Mouse (Mus musculus) cerebellum, adult 18-20 months (tissue): Measurements from ENCODE around the gene Itgb4.

Experiments
- DNase-seq, 2 experiments: peaks; one replicate each; pipeline ENCODE4 v3.0.0; 2021

Gene Itgb4

DNA sequence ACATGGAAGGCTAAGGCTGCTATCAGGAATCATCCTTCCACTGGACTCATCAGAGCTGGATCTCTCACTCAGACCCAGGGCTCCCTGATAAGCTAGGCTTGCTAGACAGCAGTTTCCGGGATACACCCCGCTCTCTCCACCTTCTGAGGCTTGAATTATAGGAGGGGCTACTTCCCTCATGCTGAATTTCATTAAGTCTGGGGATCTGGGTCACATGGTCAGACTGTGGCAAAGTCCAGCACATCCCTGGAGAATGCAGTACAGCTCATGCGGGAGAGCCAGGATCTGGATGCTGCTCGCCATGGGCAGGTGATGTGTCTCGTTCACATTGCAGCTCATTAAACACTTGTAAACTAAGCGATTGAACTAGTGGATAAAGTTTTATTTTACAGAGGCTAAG is 3.5 kb upstream of the Itgb4 start:
- no peak for DNase-seq

DNA sequence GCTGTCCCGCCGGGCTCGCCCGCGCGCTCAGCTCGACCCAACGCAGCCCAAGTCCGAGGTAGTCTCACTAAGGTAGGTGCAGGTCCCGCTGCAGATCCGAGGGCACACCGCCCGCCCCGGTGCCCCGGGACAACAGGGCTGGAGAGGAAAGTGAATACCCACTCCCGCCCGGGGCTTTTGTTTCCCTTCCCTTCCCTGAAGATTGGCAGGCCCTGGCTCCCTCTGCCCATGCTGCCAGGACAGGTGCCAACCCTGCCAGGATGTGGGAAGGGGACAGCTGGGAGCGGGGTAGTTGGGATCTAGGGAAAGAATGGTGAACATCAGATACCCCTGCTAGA is 543 bp downstream of the Itgb4 start:
- DNase-seq: no peak

DNA sequence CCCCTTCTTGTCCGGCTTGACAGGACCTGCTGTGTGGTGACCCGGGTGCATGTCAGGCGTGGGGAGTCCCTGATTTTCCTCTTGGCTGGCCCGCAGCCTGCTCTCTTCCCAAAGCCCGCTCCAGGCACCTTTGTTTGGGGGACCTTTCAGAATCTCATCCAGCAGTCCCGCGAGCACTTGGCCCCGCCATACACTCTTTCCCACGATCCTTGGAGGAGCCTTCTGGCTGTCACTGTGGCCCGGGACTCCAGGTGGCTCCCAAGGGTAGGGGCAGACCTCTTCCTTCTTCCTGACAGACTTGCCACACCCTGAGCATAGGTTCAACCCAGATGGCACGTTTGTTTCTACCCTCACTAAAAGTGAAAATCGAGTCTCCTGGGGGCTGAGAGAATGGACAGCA is 1.0 kb downstream of the Itgb4 start:
- no peak for DNase-seq

DNA sequence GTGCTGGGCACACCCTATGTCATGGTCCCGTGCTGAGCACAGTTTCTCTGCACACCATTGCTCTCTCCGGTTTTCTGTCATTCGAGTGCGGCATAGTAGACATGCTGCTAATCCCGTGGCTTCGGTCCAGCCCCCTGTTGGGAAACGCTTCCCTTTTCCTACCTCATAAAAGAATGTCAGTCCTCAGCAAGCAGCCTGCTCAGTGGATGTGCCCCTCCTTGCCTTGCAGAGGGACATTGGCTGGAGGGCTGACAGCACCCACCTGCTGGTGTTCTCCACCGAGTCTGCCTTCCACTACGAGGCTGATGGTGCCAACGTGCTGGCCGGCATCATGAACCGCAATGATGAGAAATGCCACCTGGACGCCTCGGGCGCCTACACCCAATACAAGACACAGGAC is 8.0 kb downstream of the Itgb4 start:
- peak; percentile 49 to 51 for DNase-seq

DNA sequence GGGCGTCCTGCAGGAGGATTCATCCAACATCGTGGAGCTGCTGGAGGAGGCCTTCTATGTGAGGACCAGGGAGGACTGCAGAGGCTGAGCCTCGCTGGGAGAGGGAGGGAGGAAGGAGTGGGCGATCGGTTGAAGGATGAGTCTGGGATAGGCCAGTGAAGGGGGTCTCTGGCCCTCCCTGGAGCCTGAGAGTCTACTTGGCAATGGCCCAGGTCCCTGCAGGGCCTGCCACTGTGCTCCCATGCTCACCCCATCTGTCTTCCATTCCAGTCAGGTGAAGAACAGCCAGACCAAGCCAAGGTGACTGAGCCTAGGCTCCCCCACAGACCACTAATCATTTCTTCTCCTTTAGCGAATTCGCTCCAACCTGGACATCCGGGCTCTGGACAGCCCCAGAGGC is 8.8 kb downstream of the Itgb4 start:
- DNase-seq: no peak

DNA sequence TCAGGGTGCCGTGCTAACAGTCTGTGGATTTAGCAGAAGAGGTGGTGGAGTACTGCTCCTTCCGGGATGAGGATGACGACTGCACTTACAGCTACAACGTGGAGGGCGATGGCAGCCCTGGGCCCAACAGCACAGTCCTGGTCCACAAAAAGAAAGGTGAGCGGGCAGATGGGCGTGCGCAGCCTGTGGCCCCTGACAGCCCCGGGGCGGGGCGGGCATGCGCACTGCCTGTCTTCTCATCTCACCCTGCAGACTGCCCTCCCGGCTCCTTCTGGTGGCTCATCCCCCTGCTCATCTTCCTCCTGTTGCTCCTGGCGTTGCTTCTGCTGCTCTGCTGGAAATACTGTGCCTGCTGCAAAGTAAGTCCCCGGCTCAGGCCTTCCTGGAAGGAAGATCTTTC is 15.2 kb downstream of the Itgb4 start:
- no peak for DNase-seq

DNA sequence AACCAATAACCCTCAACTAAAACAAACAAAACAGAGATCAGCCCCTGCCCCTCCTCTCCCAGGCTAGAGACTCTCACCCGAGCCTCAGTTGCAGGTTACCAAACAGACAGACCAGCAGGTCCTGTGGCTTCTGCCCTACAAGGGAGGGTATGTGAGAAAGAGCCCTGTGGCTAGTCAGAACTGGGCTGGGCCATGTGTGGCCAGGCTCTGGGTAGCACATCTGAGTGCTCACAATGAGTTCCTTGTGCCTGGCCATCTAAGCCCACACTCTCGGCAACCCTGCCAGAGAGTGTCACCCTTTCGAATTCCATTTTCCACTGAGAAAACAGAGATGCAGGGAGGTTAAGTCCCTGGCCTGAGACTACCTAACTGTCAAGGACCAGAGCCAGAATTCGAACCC is 17.6 kb downstream of the Itgb4 start:
- no peak for DNase-seq

DNA sequence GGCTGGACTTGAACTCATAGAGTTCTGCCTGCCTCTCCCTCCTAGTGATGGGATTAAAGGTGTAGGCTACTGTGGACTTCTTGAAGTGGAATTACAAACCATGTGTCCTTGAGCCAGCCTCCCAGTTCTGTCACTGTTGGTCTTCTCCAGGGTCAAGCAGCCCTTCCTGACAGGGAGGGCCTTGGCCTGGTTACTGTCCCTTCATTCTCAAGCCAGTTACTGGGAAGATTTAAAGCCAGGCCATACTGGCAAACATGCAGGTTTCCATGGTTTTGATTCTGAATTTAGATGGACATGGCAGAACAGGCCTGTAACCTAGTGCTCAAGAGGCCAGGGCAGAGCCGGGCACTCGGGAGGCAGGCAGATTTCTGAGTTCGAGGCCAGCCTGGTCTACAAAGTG is 20.7 kb downstream of the Itgb4 start:
- DNase-seq: no peak

DNA sequence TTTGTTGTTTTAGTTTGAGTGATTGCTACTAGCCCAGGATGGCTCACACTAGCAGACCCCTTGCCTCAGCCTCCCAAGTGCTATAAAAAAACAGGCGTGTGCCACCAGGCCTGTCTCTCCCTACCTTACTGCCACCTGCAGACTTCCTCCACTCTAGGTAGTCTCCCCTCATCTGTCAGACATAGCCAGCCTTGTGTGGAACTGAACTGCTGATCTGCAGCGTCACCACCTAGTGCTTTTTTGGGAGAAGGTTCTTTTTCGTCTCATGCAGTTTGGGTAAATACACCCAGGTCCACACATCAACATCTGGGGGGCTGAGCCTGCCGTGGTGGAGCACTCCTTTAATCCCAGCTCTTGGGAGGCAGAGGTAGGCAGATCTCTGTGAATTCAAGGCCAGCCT is 22.5 kb downstream of the Itgb4 start:
- DNase-seq: no peak

DNA sequence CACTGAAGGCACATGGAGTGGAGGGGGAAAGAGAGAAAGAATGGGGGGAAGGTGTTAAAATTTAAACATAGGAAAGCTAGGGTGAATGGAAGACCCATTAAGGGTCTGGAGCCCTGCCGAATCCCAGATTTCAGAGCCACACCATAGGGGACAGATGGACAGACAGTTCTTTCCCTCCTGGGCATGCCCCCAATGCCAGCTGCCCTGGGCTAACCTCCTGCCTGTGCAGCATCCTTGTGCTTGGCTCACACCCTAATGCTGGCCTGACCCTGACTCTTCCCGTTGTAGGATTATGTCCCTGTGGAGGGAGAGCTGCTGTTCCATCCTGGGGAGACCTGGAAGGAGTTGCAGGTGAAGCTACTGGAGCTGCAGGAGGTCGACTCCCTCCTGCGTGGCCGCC is 23.2 kb downstream of the Itgb4 start:
- peak in 1 of 2 experiments; percentile 49 for DNase-seq

DNA sequence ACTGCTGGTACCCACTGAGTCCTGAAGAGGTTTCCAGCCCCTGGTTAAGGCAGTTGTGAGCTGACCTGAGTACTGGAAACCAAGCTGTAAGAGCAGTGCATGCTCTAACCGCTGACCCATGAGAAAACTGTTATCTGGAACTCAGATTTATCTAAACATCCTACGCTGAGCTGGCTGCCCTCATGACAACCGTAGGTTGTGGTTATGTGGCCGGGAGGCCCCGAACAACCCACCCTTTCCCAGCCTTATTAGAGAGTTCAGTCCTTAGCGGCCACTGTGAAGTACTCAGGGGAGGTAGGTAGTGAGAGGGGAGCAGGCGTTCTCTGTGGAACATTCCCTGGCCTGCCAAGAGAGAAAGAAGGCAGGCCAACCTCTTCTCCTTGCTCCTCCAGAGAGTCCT is 24.5 kb downstream of the Itgb4 start:
- DNase-seq: no peak

DNA sequence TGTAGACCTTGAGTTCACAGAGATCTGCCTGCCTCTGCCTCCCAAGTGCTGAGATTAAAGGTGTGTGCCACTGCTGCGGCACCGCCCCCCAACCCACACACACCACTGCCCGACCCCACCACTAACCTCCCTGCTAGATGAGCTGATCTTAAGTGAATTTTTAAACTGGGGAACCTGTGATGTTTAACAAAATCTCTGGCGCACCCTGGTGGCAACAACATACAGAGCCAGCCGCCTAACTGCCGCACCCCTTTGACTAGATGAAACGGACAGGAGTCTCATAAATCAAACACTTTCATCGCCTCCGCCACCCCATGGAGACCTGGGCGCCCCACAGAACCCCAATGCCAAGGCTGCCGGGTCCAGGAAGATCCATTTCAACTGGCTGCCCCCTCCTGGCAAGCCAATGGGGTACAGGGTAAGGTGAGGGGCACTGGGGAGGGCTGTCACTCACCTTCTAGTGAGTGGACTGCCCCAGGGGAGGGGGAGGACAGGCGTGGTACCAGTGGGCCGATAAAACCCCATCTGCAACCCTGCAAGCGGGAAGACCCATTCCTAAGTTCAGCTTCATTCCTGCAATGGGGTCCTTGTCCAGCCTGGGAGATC is 25.1 kb downstream of the Itgb4 start:
- peak; percentile 80 to 88 for DNase-seq

DNA sequence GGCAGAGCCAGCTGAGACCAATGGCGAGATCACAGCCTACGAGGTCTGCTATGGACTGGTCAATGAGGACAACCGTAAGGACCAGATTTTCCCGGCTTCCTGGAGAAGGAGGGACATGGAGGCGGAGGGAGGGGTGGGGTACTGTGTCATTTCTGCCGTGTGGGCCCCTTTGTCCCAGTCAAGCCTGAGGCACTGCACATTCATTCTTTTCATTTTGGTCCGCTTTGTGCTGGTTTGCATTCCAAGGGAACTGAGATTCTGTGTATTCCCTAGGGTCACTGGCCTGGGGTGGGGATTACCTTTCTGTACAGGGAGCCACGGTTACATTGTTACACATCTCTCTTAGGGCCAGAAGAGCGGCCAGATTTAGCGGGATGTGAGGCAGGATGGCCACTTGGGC is 26.1 kb downstream of the Itgb4 start:
- DNase-seq: no peak

DNA sequence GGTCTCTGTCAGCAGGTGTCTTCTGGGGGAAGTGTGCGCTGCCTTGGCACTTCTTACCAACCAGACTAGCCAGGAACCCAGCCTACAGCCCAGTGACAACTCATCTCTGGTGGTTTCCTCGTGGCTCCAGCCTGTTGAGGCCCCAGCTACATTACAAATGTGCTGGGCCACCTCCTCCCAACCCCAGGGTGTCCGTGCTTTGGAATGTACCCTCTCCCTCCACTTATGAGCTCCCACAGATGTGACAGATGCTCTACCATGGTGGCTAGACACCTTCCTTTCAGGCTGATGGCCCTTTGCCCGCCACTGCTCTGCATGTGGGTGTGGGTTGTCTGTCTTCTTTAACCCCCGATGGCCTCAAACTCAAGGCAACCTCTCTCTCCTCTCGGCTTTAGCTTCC is 27.2 kb downstream of the Itgb4 start:
- DNase-seq: no peak

DNA sequence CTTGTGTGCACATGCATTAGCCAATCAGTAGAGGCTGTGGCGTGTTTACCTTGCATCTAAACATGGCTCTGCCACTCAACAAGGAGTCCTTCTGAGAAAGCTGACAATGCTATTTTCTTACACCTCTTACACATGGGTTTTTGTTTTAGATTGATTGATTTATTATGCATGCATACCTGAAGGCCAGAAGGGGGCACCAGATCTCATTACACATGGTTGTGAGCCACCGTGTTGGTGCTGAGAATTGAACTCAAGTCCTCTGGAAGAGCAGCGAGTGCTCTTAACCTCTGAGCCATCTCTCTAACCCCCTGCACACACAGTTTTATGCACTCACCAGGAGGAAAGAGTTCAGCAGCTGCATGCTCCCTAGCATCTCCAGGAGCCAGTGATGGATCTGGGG is 28.4 kb downstream of the Itgb4 start:
- DNase-seq: no peak

DNA sequence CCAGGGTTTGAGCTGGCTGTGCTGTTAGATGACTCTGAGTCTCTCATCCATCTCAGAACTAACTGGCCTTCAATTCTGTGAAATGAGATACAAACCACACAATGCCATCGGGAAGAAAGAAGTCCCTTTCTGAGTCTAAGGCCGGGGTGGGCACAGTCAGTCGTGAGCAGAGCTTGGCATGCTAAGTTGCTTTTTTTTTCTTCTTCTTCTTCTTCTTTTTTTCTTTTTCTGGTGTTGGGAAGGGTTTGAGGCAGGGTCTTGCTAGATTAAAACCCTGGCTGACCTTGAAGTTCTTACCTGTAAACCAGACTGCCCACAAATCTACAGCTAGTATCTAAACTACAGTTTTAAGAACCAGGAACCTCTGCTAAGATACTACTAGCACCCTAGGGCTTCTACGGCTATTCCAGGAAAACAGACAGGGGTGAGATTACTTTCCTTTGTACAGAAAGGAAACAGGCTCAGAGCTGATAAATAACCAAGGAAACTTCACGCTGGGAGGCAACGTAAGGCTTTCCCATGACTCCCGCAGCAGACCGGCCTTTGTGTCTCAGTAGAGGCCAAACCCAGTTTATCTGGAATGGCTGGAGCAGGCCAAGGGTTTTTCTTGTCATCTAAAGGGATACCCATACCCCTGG is 29.8 kb downstream of the Itgb4 start:
- no peak for DNase-seq

DNA sequence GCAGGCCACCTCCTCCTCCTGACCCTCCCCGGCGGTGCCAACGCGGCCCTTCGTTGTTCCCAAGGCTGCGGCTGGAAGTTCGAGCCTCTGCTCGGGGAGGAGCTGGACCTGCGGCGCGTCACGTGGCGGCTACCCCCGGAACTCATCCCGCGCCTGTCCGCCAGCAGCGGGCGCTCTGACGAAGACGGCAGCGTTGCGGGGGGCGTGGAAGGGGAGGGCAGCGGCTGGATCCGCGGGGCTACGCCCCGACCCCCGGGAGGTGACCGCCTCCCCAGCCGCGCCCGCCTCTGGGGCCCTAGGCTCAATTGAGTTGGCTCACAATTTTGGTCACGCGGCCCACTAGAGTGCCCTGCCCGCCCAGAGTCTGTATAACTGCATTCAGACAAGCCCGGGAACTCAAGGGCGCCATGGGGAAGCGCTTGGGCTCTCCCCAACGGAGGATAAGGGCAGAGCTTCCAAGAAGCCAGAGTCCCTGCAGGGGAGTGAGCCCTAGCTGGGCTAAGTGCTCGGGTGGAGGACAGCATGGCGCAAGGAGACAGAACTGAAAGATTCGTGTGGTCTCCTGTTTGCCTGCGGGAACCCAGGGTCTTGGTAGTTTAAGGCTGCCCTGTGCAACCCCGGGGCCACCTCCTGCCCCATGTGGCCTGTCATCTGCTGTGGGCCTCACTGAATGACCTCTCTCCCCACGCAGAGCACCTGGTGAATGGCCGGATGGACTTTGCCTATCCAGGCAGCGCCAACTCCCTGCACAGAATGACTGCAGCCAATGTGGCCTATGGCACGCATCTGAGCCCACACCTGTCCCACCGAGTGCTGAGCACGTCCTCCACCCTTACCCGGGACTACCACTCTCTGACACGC is 30.6 kb downstream of the Itgb4 start:
- DNase-seq: peak; percentile 49 to 62

DNA sequence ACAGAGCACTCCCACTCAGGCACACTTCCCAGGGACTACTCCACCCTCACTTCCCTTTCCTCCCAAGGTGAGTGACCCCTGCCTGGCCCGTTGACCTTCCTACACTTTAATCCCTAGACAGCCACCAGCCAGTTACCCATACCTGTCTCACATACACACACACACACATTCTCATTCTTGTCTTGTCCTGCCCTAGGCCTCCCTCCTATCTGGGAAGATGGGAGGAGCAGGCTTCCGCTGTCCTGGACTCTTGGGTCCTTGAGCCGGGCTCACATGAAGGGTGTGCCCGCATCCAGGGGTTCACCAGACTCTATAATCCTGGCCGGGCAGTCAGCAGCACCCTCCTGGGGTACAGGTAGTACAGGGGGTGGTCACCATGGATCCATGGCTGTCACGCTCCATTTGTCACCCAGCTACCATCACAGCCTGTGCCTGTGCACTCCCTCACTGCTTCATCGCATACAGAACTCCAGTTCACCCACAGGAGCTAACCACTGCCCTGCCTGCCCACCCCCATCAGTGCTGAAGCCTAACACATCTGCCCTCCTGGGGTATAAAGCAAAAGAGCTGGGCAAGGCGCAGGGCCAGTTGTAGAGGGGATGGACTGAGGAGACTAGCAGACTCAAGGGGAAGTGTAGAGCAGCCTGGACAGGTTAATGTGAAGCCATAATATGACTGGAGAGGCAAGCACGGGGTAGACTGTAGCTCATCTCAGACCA is 31.4 kb downstream of the Itgb4 start:
- DNase-seq: no peak

DNA sequence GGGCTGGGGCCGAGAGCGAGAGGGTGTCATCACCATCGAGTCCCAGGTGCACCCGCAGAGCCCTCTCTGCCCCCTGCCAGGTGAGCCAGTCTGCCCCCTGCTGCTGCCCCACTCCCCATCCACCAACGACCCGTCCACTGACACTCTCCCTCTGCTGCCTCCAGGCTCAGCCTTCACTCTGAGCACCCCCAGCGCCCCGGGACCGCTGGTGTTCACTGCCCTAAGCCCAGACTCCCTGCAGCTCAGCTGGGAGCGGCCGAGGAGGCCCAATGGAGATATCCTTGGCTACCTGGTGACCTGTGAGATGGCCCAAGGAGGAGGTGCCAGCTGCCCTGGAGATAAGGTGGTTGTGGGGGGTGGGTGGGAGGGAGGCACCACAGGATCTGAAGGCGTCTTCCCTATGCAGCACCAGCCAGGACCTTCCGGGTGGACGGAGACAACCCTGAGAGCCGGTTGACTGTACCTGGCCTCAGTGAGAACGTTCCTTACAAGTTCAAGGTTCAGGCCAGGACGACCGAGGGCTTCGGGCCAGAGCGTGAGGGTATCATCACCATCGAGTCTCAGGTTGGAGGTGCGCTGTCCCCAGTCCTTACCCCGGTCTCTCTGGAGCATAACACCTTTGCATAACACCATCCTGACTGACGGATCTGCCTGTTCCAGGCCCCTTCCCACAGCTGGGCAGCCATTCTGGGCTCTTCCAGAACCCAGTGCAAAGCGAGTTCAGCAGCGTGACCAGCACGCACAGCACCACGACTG is 32.8 kb downstream of the Itgb4 start:
- no peak for DNase-seq

DNA sequence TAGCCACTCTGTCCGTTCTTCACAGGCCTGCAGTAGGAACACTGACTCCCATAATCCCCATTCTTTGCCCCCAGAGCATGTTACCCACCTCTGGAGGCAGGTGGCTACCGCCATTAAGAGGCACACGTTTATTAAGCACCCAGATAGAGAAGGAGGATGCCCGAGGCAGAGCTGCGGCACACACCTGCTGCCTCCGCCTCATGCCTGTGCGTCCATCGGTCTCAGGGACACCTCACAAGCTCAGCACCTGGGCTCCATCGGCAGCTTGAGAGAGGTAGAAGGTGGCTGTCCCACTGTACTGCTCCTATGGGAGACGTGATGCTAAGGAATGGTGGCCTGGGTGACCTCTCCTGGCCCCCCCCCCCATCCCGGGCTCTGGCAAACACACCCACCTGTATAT is 33.9 kb downstream of the Itgb4 start:
- DNase-seq: no peak

DNA sequence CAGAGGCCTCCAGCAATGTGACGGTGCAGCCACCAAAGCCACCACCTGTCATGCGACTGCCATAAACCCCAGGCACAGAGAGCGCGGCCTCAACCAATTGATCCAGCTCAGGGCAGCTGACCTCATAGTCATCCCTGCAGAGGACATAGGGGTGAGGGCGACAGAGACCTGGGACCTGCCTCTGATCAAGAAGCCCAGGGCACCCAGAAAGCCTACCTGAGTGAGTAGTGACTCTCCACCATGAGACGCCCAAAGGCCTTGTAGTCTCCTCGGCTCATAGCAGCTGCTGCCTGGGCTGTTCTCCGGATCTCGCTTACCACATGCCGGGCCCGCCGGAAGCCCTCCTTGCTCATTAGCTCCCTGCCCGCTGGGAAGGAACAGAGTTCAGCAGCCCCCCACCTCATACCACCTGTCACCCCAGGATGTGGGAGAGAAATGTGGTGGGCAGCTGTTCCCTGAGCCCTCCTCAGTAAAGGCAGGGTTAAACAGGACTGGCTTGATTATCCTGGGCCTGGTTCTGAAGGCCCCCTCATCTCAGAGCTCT is 34.4 kb downstream of the Itgb4 start:
- no peak for DNase-seq

DNA sequence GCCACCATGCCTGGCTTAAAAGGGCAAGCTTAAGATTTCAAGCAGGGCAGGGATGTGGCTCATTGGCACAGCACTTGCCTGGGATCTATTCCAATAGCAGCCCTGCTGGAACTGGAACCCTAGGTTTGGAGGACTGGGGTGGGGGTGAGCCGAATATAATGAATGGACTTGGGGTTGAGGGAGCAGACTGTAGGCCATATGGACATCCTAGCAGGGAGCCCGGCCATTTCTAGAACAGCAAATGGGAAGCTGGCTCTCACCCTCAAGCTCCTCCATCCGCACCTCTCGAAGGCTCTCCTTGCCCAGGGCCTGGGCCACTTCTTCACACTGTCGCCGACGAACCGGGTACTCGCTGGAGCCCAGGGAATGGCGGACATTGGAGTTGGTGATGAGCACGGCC is 35.2 kb downstream of the Itgb4 start:
- DNase-seq: peak; percentile 92 to 96

DNA sequence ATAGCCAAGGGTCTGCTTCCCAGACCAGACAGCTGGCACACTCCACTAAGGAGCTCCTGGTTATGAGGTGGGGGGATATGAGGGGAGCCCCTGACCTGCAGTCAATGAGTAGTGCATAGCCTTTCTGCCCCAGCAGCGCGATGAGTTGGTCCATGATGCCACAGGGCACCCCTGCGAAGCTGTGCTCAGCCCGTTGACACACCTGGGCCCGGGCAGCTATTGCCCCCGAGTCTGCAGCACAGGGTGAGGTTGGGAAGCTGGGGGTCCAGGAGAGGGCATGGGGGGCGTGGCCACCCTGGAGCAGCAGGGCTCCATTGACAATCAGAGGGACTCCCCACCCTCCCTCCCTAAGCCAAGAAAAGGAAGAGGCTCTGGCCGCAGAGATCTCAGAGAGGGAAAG is 35.6 kb downstream of the Itgb4 start:
- DNase-seq: peak in 1 of 2 experiments; percentile 55
